Mouse (Mus musculus) embryonic stem cell, embryonic (primary cell): ENCODE results near the gene Rnasel.

ENCODE experiments used
- CTCF ChIA-PET, 4 experiments: fragments of 300-600 bp in 2 of 4; fragments of 350-600 bp in 2 of 4; sonication (Branson Sonifier 250); formaldehyde crosslinking; loops; one replicate each; lab custom pipeline; 2022; ENCODE audit warnings: inconsistent platforms in 2 of 4; lab: Charles Lee
- POLR2A ChIA-PET, 4 experiments: fragments of 300-600 bp in 2 of 4; fragments of 350-600 bp in 2 of 4; sonication (Branson Sonifier 250); formaldehyde crosslinking; loops; one replicate each; lab custom pipeline; 2022; ENCODE audit warnings: antibody characterized with exemption in 4 of 4, inconsistent platforms in 1 of 4; lab: Charles Lee

Gene Rnasel

DNA sequence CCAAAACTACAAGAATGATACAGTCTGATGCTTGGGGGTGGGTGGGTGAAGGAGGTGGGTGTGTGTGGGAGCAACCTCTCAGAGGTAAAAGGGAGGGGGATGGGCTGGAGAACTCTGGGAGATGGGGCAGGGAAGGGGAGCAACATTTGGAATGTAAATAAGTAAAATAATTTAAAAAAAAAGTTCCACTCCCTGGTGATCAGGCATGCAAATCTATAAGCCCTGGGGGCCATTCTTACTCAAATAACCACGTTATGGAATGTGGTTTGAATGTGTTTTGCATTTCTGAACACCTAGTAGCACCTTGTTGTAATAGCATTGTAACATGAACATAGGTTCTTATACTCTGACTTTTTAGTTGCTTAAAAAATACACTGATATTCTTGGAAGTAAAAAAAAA lies 34.1 kb downstream of the Rnasel start:
- ChIA-PET POLR2A (no interaction called here), CTCF (no interaction called here)

DNA sequence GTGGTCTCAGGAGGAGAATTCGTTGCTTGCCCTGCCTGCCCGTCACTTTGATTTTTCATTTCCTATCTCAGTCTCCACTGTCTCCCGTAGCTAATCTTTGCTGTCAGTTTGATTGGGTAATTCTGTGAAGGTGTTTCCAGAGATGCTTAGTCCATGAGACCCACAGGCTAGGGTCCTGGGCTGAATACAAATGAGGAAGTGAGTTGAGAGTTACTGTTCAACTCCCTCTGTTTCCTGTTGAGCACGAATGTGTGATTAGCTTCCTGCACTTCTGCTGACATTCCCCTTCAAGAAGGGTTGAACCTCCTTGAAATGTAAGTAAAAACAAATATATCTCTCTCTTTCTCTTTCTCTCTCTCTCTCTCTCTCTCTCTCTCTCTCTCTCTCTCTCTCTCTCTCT lies 36.4 kb downstream of the Rnasel start:
- ChIA-PET POLR2A (interaction anchor here in 2 of 4 experiments (0.5 to 1.4 kb wide), 2 partner anchors 36 to 332 kb away, joined by 3 to 4 read pairs; partner anchors contain the start of gene Rnasel (in 1 of the 2)), CTCF (no interaction called here)

DNA sequence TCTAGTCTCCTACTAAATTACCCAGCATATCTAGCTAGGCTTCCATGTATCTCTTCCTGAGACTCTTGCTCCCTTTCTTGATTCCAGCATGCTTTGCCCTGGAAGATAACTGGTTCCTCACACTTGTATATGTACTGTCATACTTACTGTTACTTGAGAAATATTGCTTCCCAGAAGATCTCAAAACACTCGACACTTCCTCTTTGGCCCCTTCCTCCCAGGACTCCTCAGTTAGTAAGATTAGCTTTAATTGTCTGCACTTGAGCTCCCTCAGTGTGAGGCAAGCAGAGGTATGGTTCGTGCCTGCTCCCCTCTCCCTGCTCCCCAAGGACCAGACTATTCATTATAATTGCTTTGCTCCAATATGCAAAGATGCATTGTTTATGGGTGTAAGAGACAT lies 41.5 kb downstream of the Rnasel start:
- POLR2A ChIA-PET, result no interaction called here
- CTCF ChIA-PET, result no interaction called here

DNA sequence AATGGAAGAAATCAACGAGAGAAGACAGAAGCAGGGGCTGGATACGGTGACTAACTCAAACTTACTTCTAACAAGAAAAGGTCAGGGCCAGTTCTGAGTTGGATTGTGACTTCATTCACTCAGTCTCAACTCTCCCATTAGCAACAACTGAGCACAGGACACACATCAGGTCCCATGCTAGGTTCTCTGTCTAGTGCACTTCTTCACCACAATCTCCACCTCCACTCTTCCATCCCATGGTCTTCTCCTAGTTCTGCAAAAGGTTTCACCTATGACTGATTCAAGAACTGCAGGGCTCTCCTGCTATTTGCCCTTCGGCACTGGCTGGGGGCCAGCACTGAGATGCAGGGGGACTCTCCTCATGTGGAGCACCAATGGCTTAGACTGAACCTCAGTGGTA lies 45.0 kb downstream of the Rnasel start:
- ChIA-PET POLR2A (interaction anchor here in 1 of 4 experiments (0.6 kb wide), 1 partner anchor 1141 kb away, joined by 4 read pairs; no protein-coding TSS in a partner anchor), CTCF (no interaction called here)

DNA sequence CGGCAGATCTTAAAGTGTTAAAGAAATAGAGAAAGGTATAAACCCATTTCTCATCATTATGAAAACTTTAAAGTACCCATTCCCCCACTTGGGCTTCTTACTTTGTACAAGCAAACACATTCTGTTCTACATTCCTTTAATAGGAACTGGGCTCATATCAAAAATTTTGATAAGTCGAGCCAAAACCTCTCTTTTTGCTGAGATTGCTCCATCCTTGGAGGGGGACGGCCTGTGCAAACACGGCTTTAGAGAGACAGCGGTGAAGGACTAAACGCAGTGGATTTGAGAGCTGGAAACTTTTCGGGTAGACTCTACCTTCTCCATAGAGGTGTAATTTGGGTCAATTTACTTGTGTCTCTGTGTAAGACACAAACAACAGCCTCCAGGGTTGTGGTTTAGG lies 53.5 kb downstream of the Rnasel start:
- ChIA-PET POLR2A (no interaction called here), CTCF (no interaction called here)

DNA sequence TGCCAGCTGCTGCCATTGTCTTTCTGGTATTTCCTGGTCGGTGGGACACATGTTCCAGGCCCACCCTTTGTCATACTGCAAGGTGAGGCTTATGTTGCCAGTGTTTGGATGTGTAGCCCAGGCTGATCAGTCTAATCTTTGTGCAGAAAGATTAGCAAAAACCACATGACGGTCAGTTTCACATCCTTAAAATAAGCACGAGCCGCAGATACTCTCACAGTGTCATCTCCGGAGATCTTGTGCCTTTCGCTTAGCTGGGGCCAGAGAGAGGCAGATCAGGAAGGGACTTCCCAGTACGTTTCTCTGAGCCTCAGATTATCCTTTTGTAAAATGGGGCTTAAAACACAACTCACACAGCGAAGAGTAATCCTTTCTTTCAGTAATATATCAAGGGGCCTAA lies 54.3 kb downstream of the Rnasel start:
- ChIA-PET CTCF (interaction anchor here in 1 of 4 experiments (0.6 kb wide), 1 partner anchor 233 kb away, joined by 3 read pairs; no protein-coding TSS in a partner anchor), POLR2A (interaction anchor here in 1 of 4 experiments (0.5 to 0.6 kb wide), 2 partner anchors 214 to 239 kb away, joined by 3 to 4 read pairs; no protein-coding TSS in a partner anchor)

DNA sequence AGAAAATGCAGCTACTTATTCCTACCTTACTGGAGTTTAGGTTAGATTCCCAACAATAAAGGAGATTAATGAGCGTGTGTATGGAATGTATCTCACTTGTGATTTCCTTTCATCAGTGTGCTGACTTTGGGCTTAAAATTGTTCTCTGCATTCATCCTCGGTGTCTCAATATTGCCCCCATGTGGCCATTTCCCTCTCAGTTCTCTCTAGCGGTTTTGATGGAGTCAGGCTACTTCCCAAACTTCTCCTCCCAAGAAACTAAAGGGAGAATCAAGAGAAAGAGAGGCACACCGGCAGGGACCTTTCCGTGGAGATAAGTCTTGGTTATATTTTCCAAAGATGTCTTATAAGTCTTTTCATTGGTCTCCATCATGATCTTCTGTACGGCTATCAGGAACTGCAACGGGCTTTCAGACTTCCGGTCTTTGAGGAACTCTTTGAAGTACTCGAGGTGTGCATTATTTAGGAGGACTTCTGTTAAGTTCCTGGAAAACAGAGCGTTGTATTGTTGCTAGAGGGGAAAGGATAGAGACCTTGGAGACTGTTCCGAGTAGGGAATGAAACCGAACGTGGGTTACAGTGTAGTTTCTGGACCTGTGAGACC lies 58.3 kb downstream of the Rnasel start:
- CTCF ChIA-PET, result interaction anchor here in 3 of 4 experiments (0.6 to 2.1 kb wide), 8 partner anchors 11 to 264 kb away, joined by 3 to 9 read pairs (median 6); partner anchors contain the start of gene Rnasel (in 3 of the 3)
- POLR2A ChIA-PET, result no interaction called here
